Mouse (Mus musculus): Measurements from ENCODE around the gene Zc3h12c. TPM values are rescaled to one million over a fixed set of nuclear protein-coding genes. Genes with fewer than 3 reads are reported as not detected.
A peak's percentile ranks its signal among the peaks of the same experiment; 100 is the strongest.

The Zc3h12c gene
- polyA plus RNA-seq, 1 experiment from 2014 or later, result 8.1 TPM

DNA sequence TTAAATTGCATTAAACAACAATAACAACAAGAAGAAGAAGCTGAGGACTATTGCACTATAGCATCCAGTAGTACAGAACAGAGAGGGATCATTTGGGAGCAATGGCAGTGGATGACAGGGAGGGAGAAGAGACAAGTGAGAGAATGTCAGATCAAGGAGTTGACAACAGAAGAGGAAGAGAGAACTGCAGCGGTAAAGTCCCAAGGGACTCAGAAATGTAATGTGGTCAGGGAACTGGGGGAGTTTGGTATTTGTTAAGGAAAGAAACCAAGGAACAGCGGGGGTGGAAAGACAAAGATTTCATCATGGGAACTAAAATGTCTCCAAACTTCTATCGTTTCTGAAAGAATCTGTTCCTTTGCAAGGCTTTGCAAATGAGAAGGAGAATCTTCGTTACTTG, 22.5 kb upstream of the Zc3h12c start:
- Histone ChIP-seq H3K4me3 (ENCODE audit: low read depth, low read length) (no peak overlapping the region), H3K27me3 (ENCODE audit: control insufficient read depth, insufficient read depth, low read length) (no peaks in the 10 kb centered on the region), H3K4me2 (ENCODE audit: low read depth, low read length) (no peak overlapping the region), H3K36me3 (ENCODE audit: control insufficient read depth, insufficient read depth, low read length) (no peaks in the 10 kb centered on the region), H3K9me3 (ENCODE audit: control insufficient read depth, low read length) (no peaks in the 10 kb centered on the region), H3K4me1 (ENCODE audit: control insufficient read depth, insufficient read depth, low read length) (no peaks in the 10 kb centered on the region; the same call in 1 of the 2 replicates), H3K27ac (ENCODE audit: low read depth, low read length) (no peak overlapping the region), H3K9ac (replicated peaks; ENCODE audit: low read depth, low read length) (no peak overlapping the region)
- 96% methylated on average over 4 of the region's 4 CpGs for WGBS
- no peak for ATAC-seq (ENCODE audit: low read depth)

DNA sequence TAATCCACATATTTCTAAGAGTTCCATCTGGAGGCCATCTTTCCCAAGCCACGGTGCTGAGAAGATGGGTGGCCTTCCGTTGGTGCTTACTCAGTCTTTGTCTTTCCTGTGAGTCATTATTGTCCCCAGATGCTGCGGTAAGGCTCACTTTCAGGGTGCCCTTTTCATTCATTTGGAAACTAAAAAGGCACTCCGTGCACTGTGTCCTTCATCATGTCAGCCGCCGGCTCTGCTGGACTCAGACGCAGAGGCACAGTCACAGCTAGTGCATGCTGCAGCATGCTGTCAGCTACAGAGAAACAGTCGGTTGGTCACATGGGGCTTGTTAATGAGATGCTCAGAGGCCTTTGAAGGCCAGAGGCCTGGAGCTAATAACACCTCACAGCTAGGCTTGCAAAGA, 19.7 kb upstream of the Zc3h12c start:
- Histone ChIP-seq H3K9me3 (ENCODE audit: control insufficient read depth, low read length) (no peaks in the 10 kb centered on the region), H3K4me3 (ENCODE audit: low read depth, low read length) (no peak overlapping the region), H3K4me2 (ENCODE audit: low read depth, low read length) (peak overlapping the region; percentile 19; the same call in 1 of the 2 replicates), H3K4me1 (ENCODE audit: control insufficient read depth, insufficient read depth, low read length) (no peaks in the 10 kb centered on the region; the same call in 1 of the 2 replicates), H3K36me3 (ENCODE audit: control insufficient read depth, insufficient read depth, low read length) (no peaks in the 10 kb centered on the region), H3K27ac (ENCODE audit: low read depth, low read length) (0 out of 2 replicates have a peak overlapping the region, but pooled peaks have one; percentile 3), H3K27me3 (ENCODE audit: control insufficient read depth, insufficient read depth, low read length) (no peaks in the 10 kb centered on the region), H3K9ac (replicated peaks; ENCODE audit: low read depth, low read length) (0 out of 2 replicates have a peak overlapping the region, but pooled peaks have one; percentile 12)
- ATAC-seq (ENCODE audit: low read depth), result peak; percentile 80
- WGBS, result 5% methylated on average over 8 of the region's 8 CpGs

DNA sequence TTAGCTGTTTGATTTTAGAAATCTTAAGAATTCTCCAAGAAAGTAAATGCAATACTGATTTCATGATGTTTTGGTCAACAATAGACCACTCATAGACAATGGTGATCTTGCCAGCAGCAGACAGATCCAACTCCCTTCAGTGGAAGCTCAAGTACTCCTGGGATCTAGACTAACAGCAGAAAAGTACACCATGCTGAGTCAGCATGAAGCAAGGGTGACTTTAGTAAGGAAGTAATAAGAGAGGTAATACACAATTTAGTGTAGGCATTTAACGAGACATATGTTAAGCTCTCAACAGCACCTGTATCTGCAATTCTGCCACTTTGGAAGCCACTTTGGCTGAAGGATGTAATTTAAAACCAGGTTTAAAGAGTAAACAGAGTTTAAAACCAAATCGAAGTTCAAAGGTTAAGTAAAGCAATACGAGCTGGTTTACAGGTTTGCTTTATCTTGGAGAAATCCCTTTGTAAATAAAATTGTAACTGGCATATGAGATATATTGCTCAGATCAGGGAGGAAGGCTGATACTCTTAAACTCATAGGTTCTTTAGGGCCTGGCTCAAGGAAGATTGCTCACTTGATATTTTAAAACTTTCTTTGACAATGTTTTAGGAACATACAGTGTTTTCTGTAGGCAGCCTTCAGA, 18.0 kb upstream of the Zc3h12c start:
- Histone ChIP-seq H3K4me1 (ENCODE audit: control insufficient read depth, insufficient read depth, low read length) (no peaks in the 10 kb centered on the region; the same call in 1 of the 2 replicates), H3K36me3 (ENCODE audit: control insufficient read depth, insufficient read depth, low read length) (no peaks in the 10 kb centered on the region), H3K4me3 (ENCODE audit: low read depth, low read length) (no peak overlapping the region), H3K27ac (ENCODE audit: low read depth, low read length) (no peak overlapping the region), H3K9ac (replicated peaks; ENCODE audit: low read depth, low read length) (no peak overlapping the region), H3K9me3 (ENCODE audit: control insufficient read depth, low read length) (no peaks in the 10 kb centered on the region), H3K27me3 (ENCODE audit: control insufficient read depth, insufficient read depth, low read length) (no peaks in the 10 kb centered on the region), H3K4me2 (ENCODE audit: low read depth, low read length) (no peak overlapping the region)
- ATAC-seq (ENCODE audit: low read depth), result no peak
- 87% methylated on average over 3 of the region's 3 CpGs for WGBS

DNA sequence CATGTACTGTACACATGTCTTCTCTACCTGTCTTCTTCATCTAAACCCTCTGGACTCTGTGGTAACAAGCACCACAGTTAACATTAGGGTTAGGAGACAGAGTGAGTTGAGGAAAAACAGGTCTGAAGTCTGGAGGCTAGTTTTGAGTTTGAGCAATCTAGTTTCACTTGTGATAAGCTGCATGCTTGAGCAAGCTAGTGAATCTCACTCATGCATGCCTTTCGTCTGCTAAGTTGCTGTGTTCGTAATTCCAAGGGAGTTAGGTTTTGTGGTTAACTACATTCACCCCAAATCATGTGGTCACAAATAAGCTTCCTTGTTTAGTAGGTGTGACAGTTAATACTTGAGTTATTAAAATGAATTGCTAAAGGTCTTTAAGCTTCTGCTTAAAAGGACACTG, 13.0 kb upstream of the Zc3h12c start:
- no peaks in the 10 kb centered on the region for H3K9me3 ChIP-seq (ENCODE audit: control insufficient read depth, low read length)
- 85% methylated on average over 2 of the region's 2 CpGs for whole genome bisulfite sequencing
- H3K36me3 ChIP-seq (ENCODE audit: control insufficient read depth, insufficient read depth, low read length), result no peaks in the 10 kb centered on the region
- H3K27ac ChIP-seq (ENCODE audit: low read depth, low read length), result no peak overlapping the region
- H3K27me3 ChIP-seq (ENCODE audit: control insufficient read depth, insufficient read depth, low read length), result no peaks in the 10 kb centered on the region
- H3K9ac ChIP-seq (replicated peaks; ENCODE audit: low read depth, low read length), result no peak overlapping the region
- H3K4me2 ChIP-seq (ENCODE audit: low read depth, low read length), result no peak overlapping the region
- H3K4me1 ChIP-seq (ENCODE audit: control insufficient read depth, insufficient read depth, low read length), result no peaks in the 10 kb centered on the region
- H3K4me3 ChIP-seq (ENCODE audit: low read depth, low read length), result no peak overlapping the region
- ATAC-seq (ENCODE audit: low read depth), result no peak

DNA sequence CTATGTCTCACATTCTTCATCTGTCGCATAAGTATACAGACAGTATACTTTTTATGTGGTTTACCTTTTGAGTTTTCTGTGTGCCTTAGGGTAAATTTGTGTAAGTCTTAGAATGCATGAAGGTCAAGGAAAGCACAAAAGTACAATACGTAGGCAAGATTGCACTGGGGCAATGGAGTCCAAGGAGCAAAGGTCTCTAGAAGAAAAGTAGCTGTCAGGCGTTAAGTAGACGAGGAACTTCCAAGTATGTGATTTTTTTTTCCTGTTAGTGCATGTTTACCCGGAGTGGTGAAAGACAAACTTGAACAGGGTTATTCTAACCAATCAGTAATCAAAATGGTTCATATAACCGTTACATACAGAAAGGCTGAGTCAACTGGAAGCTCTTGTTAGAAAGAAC, 12.5 kb upstream of the Zc3h12c start:
- Histone ChIP-seq H3K4me3 (ENCODE audit: low read depth, low read length) (no peak overlapping the region), H3K4me1 (ENCODE audit: control insufficient read depth, insufficient read depth, low read length) (no peaks in the 10 kb centered on the region), H3K27ac (ENCODE audit: low read depth, low read length) (no peak overlapping the region), H3K4me2 (ENCODE audit: low read depth, low read length) (no peak overlapping the region), H3K9me3 (ENCODE audit: control insufficient read depth, low read length) (no peaks in the 10 kb centered on the region), H3K9ac (replicated peaks; ENCODE audit: low read depth, low read length) (no peak overlapping the region), H3K27me3 (ENCODE audit: control insufficient read depth, insufficient read depth, low read length) (no peaks in the 10 kb centered on the region), H3K36me3 (ENCODE audit: control insufficient read depth, insufficient read depth, low read length) (no peaks in the 10 kb centered on the region)
- 96% methylated on average over 6 of the region's 6 CpGs for WGBS
- no peak for ATAC-seq (ENCODE audit: low read depth)

DNA sequence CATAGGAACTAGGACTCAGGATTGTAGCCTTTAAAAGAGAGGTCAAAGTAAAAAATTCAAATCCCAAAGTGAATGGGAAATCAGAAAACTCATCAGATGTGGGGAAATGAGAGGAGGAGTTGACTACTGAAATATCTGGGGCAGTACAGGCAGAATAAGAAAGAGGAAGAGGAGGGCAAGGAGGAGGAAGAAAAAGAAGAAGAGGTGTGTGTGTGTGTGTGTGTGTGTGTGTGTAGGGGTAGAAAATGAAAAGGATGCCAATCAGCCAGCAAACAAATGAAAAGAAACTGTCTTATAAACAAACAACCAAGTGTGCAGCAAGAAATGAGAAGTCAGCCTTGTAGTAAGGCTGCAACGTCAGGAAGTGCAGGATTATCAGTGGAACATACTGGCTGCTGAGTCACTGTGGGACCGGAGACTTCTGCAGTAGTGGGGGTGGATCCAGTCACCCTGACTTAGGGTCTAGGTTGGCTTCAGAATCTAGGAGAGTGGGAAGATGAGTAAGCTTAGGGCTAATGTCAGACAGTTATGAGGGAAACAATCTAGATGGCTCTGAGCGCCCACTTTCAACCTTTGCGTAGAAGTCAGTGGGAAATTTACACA, 7.0 kb upstream of the Zc3h12c start:
- H3K27me3 ChIP-seq (ENCODE audit: control insufficient read depth, insufficient read depth, low read length), result no peaks in the 10 kb centered on the region
- H3K27ac ChIP-seq (ENCODE audit: low read depth, low read length), result no peak overlapping the region
- no peaks in the 10 kb centered on the region for H3K4me1 ChIP-seq (ENCODE audit: control insufficient read depth, insufficient read depth, low read length)
- H3K36me3 ChIP-seq (ENCODE audit: control insufficient read depth, insufficient read depth, low read length), result no peaks in the 10 kb centered on the region
- H3K9ac ChIP-seq (replicated peaks; ENCODE audit: low read depth, low read length), result no peak overlapping the region
- no peaks in the 10 kb centered on the region for H3K9me3 ChIP-seq (ENCODE audit: control insufficient read depth, low read length)
- WGBS, result 92% methylated on average over 4 of the region's 4 CpGs
- H3K4me2 ChIP-seq (ENCODE audit: low read depth, low read length), result no peak overlapping the region
- no peak overlapping the region for H3K4me3 ChIP-seq (ENCODE audit: low read depth, low read length)
- no peak for ATAC-seq (ENCODE audit: low read depth)

DNA sequence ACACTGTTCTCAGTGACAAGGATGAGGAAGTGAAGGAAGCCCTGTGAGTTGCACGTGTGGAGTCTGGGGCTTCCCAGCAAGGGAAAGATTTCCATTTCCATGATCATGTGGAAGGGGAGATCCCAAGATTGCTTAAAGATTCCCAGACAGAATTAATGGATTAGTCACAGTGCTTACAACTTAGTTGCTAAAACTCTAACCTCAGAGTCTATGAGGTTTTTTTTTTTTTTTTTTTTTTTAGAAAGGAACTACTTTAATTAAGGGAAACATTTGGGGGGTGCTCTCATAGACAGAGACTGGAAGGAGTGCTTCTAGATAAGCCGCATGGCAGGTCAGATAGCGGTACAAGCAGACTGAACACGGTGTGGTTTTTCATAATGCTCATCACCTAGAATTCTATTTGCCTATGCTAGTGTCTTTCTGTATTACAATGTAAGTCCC, 6.3 kb upstream of the Zc3h12c start:
- no peak overlapping the region for H3K4me2 ChIP-seq (ENCODE audit: low read depth, low read length)
- H3K36me3 ChIP-seq (ENCODE audit: control insufficient read depth, insufficient read depth, low read length), result no peaks in the 10 kb centered on the region
- no peak overlapping the region for H3K9ac ChIP-seq (replicated peaks; ENCODE audit: low read depth, low read length)
- no peaks in the 10 kb centered on the region for H3K27me3 ChIP-seq (ENCODE audit: control insufficient read depth, insufficient read depth, low read length)
- H3K4me1 ChIP-seq (ENCODE audit: control insufficient read depth, insufficient read depth, low read length), result no peaks in the 10 kb centered on the region
- no peak for ATAC-seq (ENCODE audit: low read depth)
- H3K4me3 ChIP-seq (ENCODE audit: low read depth, low read length), result no peak overlapping the region
- 91% methylated on average over 4 of the region's 4 CpGs for WGBS
- no peaks in the 10 kb centered on the region for H3K9me3 ChIP-seq (ENCODE audit: control insufficient read depth, low read length)
- H3K27ac ChIP-seq (ENCODE audit: low read depth, low read length), result no peak overlapping the region

DNA sequence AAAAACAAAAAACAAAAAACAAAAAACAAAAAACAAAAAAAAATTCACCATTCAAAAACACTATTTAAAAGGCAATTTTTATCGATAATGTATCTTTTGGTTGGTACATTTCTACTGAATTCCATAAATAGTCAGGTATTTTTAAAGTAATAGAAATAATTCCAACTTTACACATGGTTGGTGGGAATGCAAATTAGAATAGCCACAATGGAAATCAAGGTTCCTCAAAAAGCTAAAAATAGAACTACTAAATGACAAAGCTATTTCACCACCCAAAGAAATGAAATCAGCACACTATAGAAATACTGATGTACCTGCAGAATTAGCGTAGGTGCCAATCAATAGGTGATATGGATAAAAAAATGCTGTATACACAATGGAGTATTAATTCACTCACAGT, 5.6 kb upstream of the Zc3h12c start:
- H3K36me3 ChIP-seq (ENCODE audit: control insufficient read depth, insufficient read depth, low read length), result no peaks in the 10 kb centered on the region
- H3K9me3 ChIP-seq (ENCODE audit: control insufficient read depth, low read length), result no peaks in the 10 kb centered on the region
- 95% methylated on average over 2 of the region's 2 CpGs for WGBS
- H3K27ac ChIP-seq (ENCODE audit: low read depth, low read length), result no peak overlapping the region
- H3K4me3 ChIP-seq (ENCODE audit: low read depth, low read length), result no peak overlapping the region
- no peak overlapping the region for H3K4me2 ChIP-seq (ENCODE audit: low read depth, low read length)
- no peak overlapping the region for H3K9ac ChIP-seq (replicated peaks; ENCODE audit: low read depth, low read length)
- ATAC-seq (ENCODE audit: low read depth), result no peak
- H3K4me1 ChIP-seq (ENCODE audit: control insufficient read depth, insufficient read depth, low read length), result peaks cover 5% of the 10 kb centered on the region
- no peaks in the 10 kb centered on the region for H3K27me3 ChIP-seq (ENCODE audit: control insufficient read depth, insufficient read depth, low read length)

DNA sequence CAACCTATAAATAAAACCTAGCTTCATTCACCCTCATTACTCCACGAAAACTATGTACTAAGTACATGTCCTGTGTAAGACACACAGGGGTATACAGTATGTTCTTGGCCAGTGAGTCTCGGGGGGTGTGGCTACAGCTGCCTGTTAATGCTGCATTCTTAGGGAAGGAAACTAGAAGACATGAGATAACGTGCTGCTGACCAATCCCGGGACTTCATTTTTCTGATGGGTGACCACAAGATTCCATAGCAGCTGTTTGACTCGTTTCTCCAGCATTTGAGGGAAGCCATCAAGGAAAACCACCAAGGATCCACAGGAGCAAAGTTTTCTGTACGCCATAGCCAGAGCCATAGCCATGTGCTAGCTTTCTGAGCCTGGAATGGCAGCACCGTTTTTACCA, 4.2 kb upstream of the Zc3h12c start:
- WGBS, result 80% methylated on average over 7 of the region's 7 CpGs
- Histone ChIP-seq H3K4me2 (ENCODE audit: low read depth, low read length) (no peak overlapping the region), H3K4me3 (ENCODE audit: low read depth, low read length) (no peak overlapping the region), H3K27me3 (ENCODE audit: control insufficient read depth, insufficient read depth, low read length) (peaks cover 5% of the 10 kb centered on the region; the same call in 1 of the 2 replicates), H3K36me3 (ENCODE audit: control insufficient read depth, insufficient read depth, low read length) (no peaks in the 10 kb centered on the region), H3K9ac (replicated peaks; ENCODE audit: low read depth, low read length) (no peak overlapping the region), H3K4me1 (ENCODE audit: control insufficient read depth, insufficient read depth, low read length) (peaks cover 5% of the 10 kb centered on the region), H3K27ac (ENCODE audit: low read depth, low read length) (no peak overlapping the region), H3K9me3 (ENCODE audit: control insufficient read depth, low read length) (no peaks in the 10 kb centered on the region)
- no peak for ATAC-seq (ENCODE audit: low read depth)
